Mouse (Mus musculus): Measurements from ENCODE around the gene Plod2.

- TF ChIP-seq GATA1 (IDR thresholded peaks at IDR 0.05; ENCODE audit: low read length) (no peak), TAL1 (IDR thresholded peaks at IDR 0.05; ENCODE audit: low read length) (no peak)
Measured at GRCm38 (mm10) chr9:92537735-92538134, 4.3 kb upstream of the Plod2 start.

Measured in erythroblast, embryonic 14.5 days (primary cell).